Mouse (Mus musculus) gastrocnemius, adult 8-10 months (tissue): ENCODE measurements around the gene Prl8a1. TPM values are rescaled to one million over a fixed set of nuclear protein-coding genes. Genes with fewer than 3 reads are reported as not detected.

ENCODE experiments used
- DNase-seq, 2 experiments: peaks; one replicate each; pipeline ENCODE4 v3.0.0; 2022; ENCODE audit warnings: low spot score in 2 of 2
- total RNA-seq, 4 experiments: library from RNA; stranded (reverse); gene quantifications; 2 replicates each; pipeline ENCODE4 v1.2.4; 2022

Prl8a1 gene
- total RNA-seq, result not detected

DNA sequence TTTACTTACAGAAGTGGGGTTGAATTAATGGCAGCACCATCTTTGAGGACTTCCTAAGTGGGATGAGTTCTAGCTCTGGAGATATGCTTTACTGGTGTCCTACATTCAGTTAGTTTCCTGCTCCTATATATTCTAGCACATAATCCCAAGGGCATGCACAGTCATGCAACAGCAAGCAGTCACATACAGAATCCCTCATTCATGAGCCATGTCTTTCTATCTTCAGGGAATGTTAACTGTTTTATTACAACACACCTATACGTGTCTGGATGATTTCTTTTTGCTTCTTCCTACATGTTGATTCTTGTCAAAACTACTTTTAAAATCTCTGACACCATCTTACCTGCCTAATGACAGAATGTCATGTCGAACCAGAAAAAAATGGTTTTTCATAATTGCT is at the start of gene Prl8a1:
Prl8a1 (minus strand) TSS at position 101 of the 400 bp plus-strand sequence.
- DNase-seq, result no peak

- no peak for DNase-seq
Observed at GRCm38 (mm10) chr13:27610482-27610881, 28.5 kb upstream of the Prl8a1 start, which contains the start of gene Prl7b1. Gene Prl7b1 (minus strand): TSS chr13:27610582.

DNA sequence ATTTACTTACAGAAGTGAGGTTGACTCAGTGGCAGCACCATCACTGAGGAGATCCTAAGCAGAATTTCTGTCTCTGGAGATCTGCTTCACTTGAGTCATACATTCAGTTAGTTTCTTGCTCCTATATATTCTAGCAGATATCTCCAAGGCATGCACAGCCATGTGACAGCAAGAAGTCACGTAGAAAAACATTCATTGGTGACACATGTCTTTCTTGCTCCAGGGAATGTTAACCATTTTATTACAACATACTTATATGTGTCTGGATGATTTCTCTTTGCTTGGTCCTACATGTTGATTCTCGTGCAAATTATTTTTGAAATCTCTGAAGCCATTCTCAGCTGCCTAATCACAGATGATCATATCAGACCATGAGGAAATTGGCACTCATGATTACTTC is 17.5 kb downstream of the Prl8a1 start, which contains the start of gene Prl8a9:
Prl8a9 (minus strand) TSS at position 101 of the 400 bp plus-strand sequence.
- DNase-seq, result no peak

DNA sequence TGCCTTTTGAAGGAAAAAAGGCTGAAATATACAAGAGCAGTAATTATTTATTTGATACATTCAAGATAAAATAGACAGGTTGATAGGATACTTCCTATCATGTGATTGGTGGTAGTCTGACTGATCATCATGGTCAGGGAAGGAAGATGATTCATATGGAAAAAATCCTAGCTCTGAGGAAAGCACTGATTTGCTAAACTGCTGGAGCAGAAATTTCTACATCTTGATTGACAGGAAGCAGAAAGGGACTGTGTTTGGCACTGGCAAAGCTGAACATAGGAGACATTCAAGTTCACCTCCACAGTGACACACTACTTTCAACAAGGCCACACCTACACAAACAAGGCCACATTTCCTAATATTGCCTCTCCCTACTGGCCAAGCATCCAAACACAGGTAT is 28.6 kb downstream of the Prl8a1 start:
- DNase-seq, result no peak

Other genes starting within 250 kb of the Prl8a1 start
- gene Prl8a2, start 236.5 kb downstream of the Prl8a1 start, total RNA-seq, result not detected
- not detected for gene Prl2b1, start 191.3 kb downstream of the Prl8a1 start, total RNA-seq
- not detected for gene Prl8a6, start 143.5 kb downstream of the Prl8a1 start, total RNA-seq
- gene Prl8a8, start 69.0 kb downstream of the Prl8a1 start, total RNA-seq, result not detected
- not detected for gene Prl8a9, start 17.6 kb downstream of the Prl8a1 start, total RNA-seq
- gene Prl7b1, start 28.4 kb upstream of the Prl8a1 start, total RNA-seq, result not detected
- not detected for gene Prl7a1, start 60.3 kb upstream of the Prl8a1 start, total RNA-seq
- gene Prl7a2, start 85.9 kb upstream of the Prl8a1 start, total RNA-seq, result not detected
- gene Prl7d1, start 134.6 kb upstream of the Prl8a1 start, total RNA-seq, result not detected
- not detected for gene Prl7c1, start 198.6 kb upstream of the Prl8a1 start, total RNA-seq
- gene Prl2a1, start 219.5 kb upstream of the Prl8a1 start, total RNA-seq, result not detected